Mouse (Mus musculus) embryonic facial prominence, embryonic 14.5 days (tissue): ENCODE results near the gene Gpr35. TPM values are rescaled to one million over a fixed set of nuclear protein-coding genes. Genes with fewer than 3 reads are reported as not detected.

Experiments used
- ATAC-seq: fragments of 200-750 bp; cut with Nextera tagmentation; 2 replicates; pipeline ENCODE4 v1.8.0; 2017; ENCODE audit warnings: low read depth, moderate number of reproducible peaks, moderate TSS enrichment
- DNase-seq: peaks from one replicate; pipeline ENCODE4 v3.0.0-alpha.2; 2015; ENCODE audit warnings: low spot score
- H3K27ac ChIP-seq: fragments of 300-500 bp; sonication (generic); replicated peaks from 2 replicates; pipeline ENCODE4 v1.5.1; 2014; ENCODE audit warnings: low read depth, mild to moderate bottlenecking, low read length, moderate library complexity
- H3K27me3 ChIP-seq: fragments of 300-500 bp; sonication (generic); replicated peaks from 2 replicates; pipeline ENCODE4 v1.6.1; 2014; ENCODE audit warnings: low read length; ENCODE audit not compliant: control insufficient read depth, insufficient read depth
- H3K36me3 ChIP-seq: fragments of 300-500 bp; sonication (generic); 2 replicates; pipeline ENCODE4 v1.6.1; 2014; ENCODE audit warnings: low read length, mixed read lengths; ENCODE audit not compliant: control insufficient read depth, insufficient read depth
- H3K4me1 ChIP-seq: fragments of 300-500 bp; sonication (generic); 2 replicates; pipeline ENCODE4 v1.6.1; 2014; ENCODE audit warnings: antibody characterized with exemption, low read length; ENCODE audit not compliant: control insufficient read depth, insufficient read depth
- H3K4me2 ChIP-seq: fragments of 300-500 bp; sonication (generic); 2 replicates; pipeline ENCODE4 v1.6.1; 2014; ENCODE audit warnings: low read depth, mild to moderate bottlenecking, low read length, moderate library complexity, mixed read lengths
- H3K4me3 ChIP-seq: fragments of 300-500 bp; sonication (generic); 2 replicates; pipeline ENCODE4 v1.5.1; 2014; ENCODE audit warnings: low read depth, mild to moderate bottlenecking, low read length
- H3K9ac ChIP-seq: fragments of 300-500 bp; sonication (generic); 2 replicates; pipeline ENCODE4 v1.6.1; 2014; ENCODE audit warnings: low read depth, mild to moderate bottlenecking, low read length, moderate library complexity, mixed read lengths
- H3K9me3 ChIP-seq: fragments of 300-500 bp; sonication (generic); 2 replicates; pipeline ENCODE4 v1.6.1; 2016; ENCODE audit warnings: low read length; ENCODE audit not compliant: control insufficient read depth
- WGBS: fragments of 180-500 bp; shearing (Covaris S2); extraction: QIAGEN DNeasy Blood & Tissue Kit; methylation state at CpG from one replicate; pipeline ENCODE4 v1.1.7; 2014; 5-methylcytosine and 5-hydroxymethylcytosine counted together
- polyA plus RNA-seq: library from polyadenylated mRNA; unstranded; fragments of >200 nt; fragmentation: Nextera tagmentation; extraction: Ambion mirVana; gene quantifications from 2 replicates; pipeline ENCODE4 v1.2.1, GENCODE M21; 2014

The Gpr35 gene
- polyA plus RNA-seq, 1 experiment from 2014 or later: 1.5 TPM

GRCm38 (mm10) chr1:92910239-92910885, 40.3 kb upstream of the Gpr35 start, which contains the start of gene Rnpepl1:
Gene Rnpepl1 (plus strand): TSS chr1:92910783.
- Histone ChIP-seq H3K9me3 (no peaks in the 10 kb centered on the region), H3K4me3 (peak within 1 kb of the TSS; percentile 83), H3K9ac (peak within 1 kb of the TSS; percentile 95), H3K4me2 (peak within 1 kb of the TSS; percentile 94), H3K4me1 (peaks cover 24% of the 10 kb centered on the region), H3K27me3 (no peaks in the 10 kb centered on the region), H3K27ac (peak within 1 kb of the TSS; percentile 84), H3K36me3 (peaks cover 14% of the 10 kb centered on the region)
- ATAC-seq (peak; percentile 83), DNase-seq (peak; percentile 79)
- under 1% methylated on average over 30 of the region's 57 CpGs for WGBS

- H3K4me3 ChIP-seq: peak overlapping the region; percentile 83
- H3K4me2 ChIP-seq: peak overlapping the region; percentile 94
- WGBS: 0% methylated on average over 18 of the region's 85 CpGs
- H3K36me3 ChIP-seq: peaks cover 21% of the 10 kb centered on the region
- peak overlapping the region; percentile 95 for H3K9ac ChIP-seq
- no peaks in the 10 kb centered on the region for H3K9me3 ChIP-seq
- peaks cover 24% of the 10 kb centered on the region for H3K4me1 ChIP-seq
- ATAC-seq: peak; percentile 27
- peak overlapping the region; percentile 84 for H3K27ac ChIP-seq
- DNase-seq: peak; percentile 70
- no peaks in the 10 kb centered on the region for H3K27me3 ChIP-seq
Observed at GRCm38 (mm10) chr1:92910925-92911720, 39.5 kb upstream of the Gpr35 start.

- peak overlapping the region; percentile 95 for H3K9ac ChIP-seq
- peak overlapping the region; percentile 94 for H3K4me2 ChIP-seq
- no peak for ATAC-seq
- DNase-seq: peak; percentile 46
- no peaks in the 10 kb centered on the region for H3K27me3 ChIP-seq
- peak overlapping the region; percentile 83 for H3K4me3 ChIP-seq
- 0 out of 2 replicates have a peak overlapping the region, but pooled peaks have one; percentile 84 for H3K27ac ChIP-seq
- H3K9me3 ChIP-seq: no peaks in the 10 kb centered on the region
- peaks cover 27% of the 10 kb centered on the region for H3K36me3 ChIP-seq
- H3K4me1 ChIP-seq: peaks cover 24% of the 10 kb centered on the region
- WGBS: 31% methylated on average over 8 of the region's 8 CpGs
Observed at GRCm38 (mm10) chr1:92911721-92912138, 38.9 kb upstream of the Gpr35 start.

- H3K27me3 ChIP-seq: no peaks in the 10 kb centered on the region
- H3K4me3 ChIP-seq: peak overlapping the region; percentile 83
- peaks cover 33% of the 10 kb centered on the region for H3K36me3 ChIP-seq
- H3K27ac ChIP-seq: no peak overlapping the region
- DNase-seq (no peak), ATAC-seq (no peak)
- H3K4me2 ChIP-seq: peak overlapping the region; percentile 94
- WGBS: 17% methylated on average over 1 of the region's 1 CpGs
- no peaks in the 10 kb centered on the region for H3K9me3 ChIP-seq
- H3K4me1 ChIP-seq: peaks cover 24% of the 10 kb centered on the region
- H3K9ac ChIP-seq: peak overlapping the region; percentile 95; the same call in 1 of the 2 replicates
Observed at GRCm38 (mm10) chr1:92912286-92912685, 38.4 kb upstream of the Gpr35 start.

GRCm38 (mm10) chr1:92914239-92914638, 36.4 kb upstream of the Gpr35 start:
- H3K27ac ChIP-seq: no peak overlapping the region

GRCm38 (mm10) chr1:92914993-92915392, 35.7 kb upstream of the Gpr35 start:
- H3K27ac ChIP-seq: no peak overlapping the region
- peaks cover 14% of the 10 kb centered on the region for H3K4me1 ChIP-seq
- no peaks in the 10 kb centered on the region for H3K27me3 ChIP-seq
- H3K9ac ChIP-seq: no peak overlapping the region
- ATAC-seq (no peak), DNase-seq (no peak)
- H3K36me3 ChIP-seq: peaks cover 60% of the 10 kb centered on the region
- H3K4me2 ChIP-seq: no peak overlapping the region
- no peaks in the 10 kb centered on the region for H3K9me3 ChIP-seq
- WGBS: 93% methylated on average over 11 of the region's 11 CpGs
- no peak overlapping the region for H3K4me3 ChIP-seq

More at GRCm38 (mm10) chr1:92914239-92914638, 36.4 kb upstream of the Gpr35 start:
- Histone ChIP-seq H3K9me3 (no peaks in the 10 kb centered on the region), H3K4me1 (peaks cover 19% of the 10 kb centered on the region), H3K9ac (no peak overlapping the region), H3K4me3 (no peak overlapping the region), H3K27me3 (no peaks in the 10 kb centered on the region), H3K4me2 (no peak overlapping the region), H3K36me3 (peaks cover 52% of the 10 kb centered on the region)
- no peak for ATAC-seq
- DNase-seq: no peak
- WGBS: 88% methylated on average over 4 of the region's 4 CpGs

- Histone ChIP-seq H3K9me3 (no peaks in the 10 kb centered on the region), H3K36me3 (peaks cover 73% of the 10 kb centered on the region), H3K27ac (no peak overlapping the region), H3K4me3 (no peak overlapping the region), H3K27me3 (no peaks in the 10 kb centered on the region), H3K4me2 (no peak overlapping the region), H3K4me1 (peaks cover 11% of the 10 kb centered on the region), H3K9ac (no peak overlapping the region)
- 94% methylated on average over 9 of the region's 9 CpGs for WGBS
- DNase-seq (no peak), ATAC-seq (no peak)
Observed at GRCm38 (mm10) chr1:92916725-92917124, 33.9 kb upstream of the Gpr35 start.

GRCm38 (mm10) chr1:92919151-92919550, 31.5 kb upstream of the Gpr35 start:
- Histone ChIP-seq H3K27me3 (no peaks in the 10 kb centered on the region), H3K27ac (no peak overlapping the region), H3K4me3 (no peak overlapping the region), H3K9me3 (no peaks in the 10 kb centered on the region), H3K4me1 (no peaks in the 10 kb centered on the region), H3K9ac (no peak overlapping the region), H3K36me3 (peaks cover 71% of the 10 kb centered on the region), H3K4me2 (no peak overlapping the region)
- WGBS: 95% methylated on average over 11 of the region's 11 CpGs
- ATAC-seq: no peak
- no peak for DNase-seq
